Mouse (Mus musculus) cerebellum, postnatal 10 days (tissue): ENCODE results near the gene Zmynd8.

ENCODE experiments used
- DNase-seq, 2 experiments: peaks; one replicate each; pipeline ENCODE4 v3.0.0; 2021; ENCODE audit warnings: mixed read lengths in 2 of 2

Gene Zmynd8

GRCm38 (mm10) chr2:165878907-165879361, 19.9 kb downstream of the Zmynd8 start:
- peak in 1 of 2 experiments; percentile 61 for DNase-seq

GRCm38 (mm10) chr2:165878021-165878585, 20.7 kb downstream of the Zmynd8 start:
- DNase-seq: no peak

- no peak for DNase-seq
Observed at GRCm38 (mm10) chr2:165877180-165877579, 21.6 kb downstream of the Zmynd8 start.

GRCm38 (mm10) chr2:165876201-165876918, 22.5 kb downstream of the Zmynd8 start:
- peak in 1 of 2 experiments; percentile 45 for DNase-seq

GRCm38 (mm10) chr2:165875406-165875955, 23.3 kb downstream of the Zmynd8 start:
- peak; percentile 54 to 61 for DNase-seq

- DNase-seq: peak; percentile 83 to 84
Observed at GRCm38 (mm10) chr2:165874461-165875339, 24.1 kb downstream of the Zmynd8 start.

- no peak for DNase-seq
Observed at GRCm38 (mm10) chr2:165873777-165874176, 25.0 kb downstream of the Zmynd8 start.

GRCm38 (mm10) chr2:165873196-165873595, 25.6 kb downstream of the Zmynd8 start:
- DNase-seq: no peak

- DNase-seq: no peak
Observed at GRCm38 (mm10) chr2:165869257-165869656, 29.6 kb downstream of the Zmynd8 start.

GRCm38 (mm10) chr2:165868522-165869175, 30.2 kb downstream of the Zmynd8 start:
- DNase-seq: peak; percentile 59 to 71

- DNase-seq: peak in 1 of 2 experiments; percentile 59
Observed at GRCm38 (mm10) chr2:165867549-165867948, 31.3 kb downstream of the Zmynd8 start.

GRCm38 (mm10) chr2:165866951-165867387, 31.8 kb downstream of the Zmynd8 start:
- peak; percentile 74 to 83 for DNase-seq

GRCm38 (mm10) chr2:165866412-165866811, 32.4 kb downstream of the Zmynd8 start:
- DNase-seq: peak; percentile 66 to 67

GRCm38 (mm10) chr2:165864769-165865168, 34.0 kb downstream of the Zmynd8 start:
- no peak for DNase-seq

GRCm38 (mm10) chr2:165861683-165862594, 36.9 kb downstream of the Zmynd8 start:
- DNase-seq: peak in 1 of 2 experiments; percentile 40

- no peak for DNase-seq
Observed at GRCm38 (mm10) chr2:165860962-165861682, 37.7 kb downstream of the Zmynd8 start.

GRCm38 (mm10) chr2:165860447-165860846, 38.4 kb downstream of the Zmynd8 start:
- DNase-seq: no peak

GRCm38 (mm10) chr2:165858453-165859384, 40.1 kb downstream of the Zmynd8 start:
- peak; percentile 73 to 74 for DNase-seq

- peak; percentile 70 to 71 for DNase-seq
Observed at GRCm38 (mm10) chr2:165857841-165858426, 40.9 kb downstream of the Zmynd8 start.
